Comparison of ENCODE assay signal across 9 mouse cellular contexts in genomic region chr11:31169161-31170051, GRCm38 (mm10). TPM values are rescaled to one million over a fixed set of nuclear protein-coding genes. Genes with fewer than 3 reads are reported as not detected.
DNase-seq lines count a peak whose midpoint lies in the region; ATAC-seq and TF ChIP-seq lines count a peak whose summit lies in the region.
"Had no signal": no experiment of that assay in that cellular context is flagged by ENCODE, and none has a peak within 500 bp of the region (broad histone marks: within the 10 kb centered on the region; RNA-seq: fewer than 3 reads in every experiment).

No protein-coding gene starts in this region.

- H3K27me3 ChIP-seq in embryonic facial prominence, embryonic 15.5 days, result no peaks in the 10 kb centered on the region
- no peaks in the 10 kb centered on the region for H3K27me3 ChIP-seq in hindbrain, embryonic 13.5 days
- H3K27me3 ChIP-seq in limb, embryonic 14.5 days (ENCODE audit: control insufficient read depth, insufficient read depth, low read length), result no peaks in the 10 kb centered on the region
- H3K27me3 ChIP-seq in neural tube, embryonic 11.5 days (ENCODE audit: control insufficient read depth, insufficient read depth, low read length), result no peaks in the 10 kb centered on the region

- H3K9me3 ChIP-seq in embryonic facial prominence, embryonic 15.5 days (replicated peaks), result no peaks in the 10 kb centered on the region
- H3K9me3 ChIP-seq in hindbrain, embryonic 13.5 days, result no peaks in the 10 kb centered on the region
- no peaks in the 10 kb centered on the region for H3K9me3 ChIP-seq in limb, embryonic 14.5 days (ENCODE audit: control insufficient read depth, low read length)
- H3K9me3 ChIP-seq in neural tube, embryonic 11.5 days (ENCODE audit: control insufficient read depth, low read length), result no peaks in the 10 kb centered on the region

- peak overlapping the region; percentile 72 for H3K4me3 ChIP-seq in bone marrow, adult 2 months (replicated peaks; ENCODE audit: control insufficient read depth, low read depth, low read length)
- peak overlapping the region; percentile 47 for H3K4me3 ChIP-seq in embryonic facial prominence, embryonic 15.5 days (replicated peaks)
- H3K4me3 ChIP-seq in hindbrain, embryonic 13.5 days, result peak overlapping the region; percentile 46
- peak overlapping the region; percentile 39 for H3K4me3 ChIP-seq in limb, embryonic 14.5 days (replicated peaks; ENCODE audit: low read length)
- H3K4me3 ChIP-seq in neural tube, embryonic 11.5 days (ENCODE audit: low read depth, low read length), result peak overlapping the region; percentile 30

- H3K4me1 ChIP-seq in bone marrow, adult 2 months (ENCODE audit: control insufficient read depth, insufficient read depth, low read length), result no peaks in the 10 kb centered on the region
- H3K4me1 ChIP-seq in embryonic facial prominence, embryonic 15.5 days, result peaks cover 7% of the 10 kb centered on the region; the same call in 1 of the 2 replicates
- H3K4me1 ChIP-seq in hindbrain, embryonic 13.5 days (replicated peaks), result peaks cover 7% of the 10 kb centered on the region
- H3K4me1 ChIP-seq in limb, embryonic 14.5 days (ENCODE audit: control insufficient read depth, insufficient read depth, low read length), result no peaks in the 10 kb centered on the region
- no peaks in the 10 kb centered on the region for H3K4me1 ChIP-seq in neural tube, embryonic 11.5 days (ENCODE audit: control insufficient read depth, insufficient read depth, low read length)

- WGBS in bone marrow, adult 2 months, result 6% methylated on average over 21 of the region's 21 CpGs
- WGBS in embryonic facial prominence, embryonic 15.5 days, result 1% methylated on average over 21 of the region's 21 CpGs
- 1% methylated on average over 20 of the region's 21 CpGs for WGBS in hindbrain, embryonic 13.5 days
- 8% methylated on average over 21 of the region's 21 CpGs for WGBS in limb, embryonic 14.5 days
- 4% methylated on average over 21 of the region's 21 CpGs for WGBS in neural tube, embryonic 11.5 days

- peak; percentile 70; the same call in 1 of the 2 replicates for ATAC-seq in embryonic facial prominence, embryonic 15.5 days (ENCODE audit: insufficient number of reproducible peaks, low FRiP score, low TSS enrichment, low read depth)
- ATAC-seq in hindbrain, embryonic 13.5 days (ENCODE audit: low FRiP score), result peak; percentile 96
- ATAC-seq in limb, embryonic 14.5 days (ENCODE audit: low FRiP score, low read depth), result peak; percentile 80
- ATAC-seq in neural tube, embryonic 11.5 days (ENCODE audit: insufficient read depth, low FRiP score, low TSS enrichment), result peak; percentile 88
- no peak for ATAC-seq in CD4-positive, CD25-positive, alpha-beta regulatory T cell, adult 4 months

- no peak overlapping the region for H3K9ac ChIP-seq in embryonic facial prominence, embryonic 15.5 days
- H3K9ac ChIP-seq in hindbrain, embryonic 13.5 days, result peak overlapping the region; percentile 44
- H3K9ac ChIP-seq in limb, embryonic 14.5 days (ENCODE audit: low read depth, low read length, severe bottlenecking), result peak overlapping the region; percentile 25; the same call in 1 of the 2 replicates
- H3K9ac ChIP-seq in neural tube, embryonic 11.5 days (ENCODE audit: low read length), result no peak overlapping the region

- no peaks in the 10 kb centered on the region for H3K36me3 ChIP-seq in embryonic facial prominence, embryonic 15.5 days
- H3K36me3 ChIP-seq in hindbrain, embryonic 13.5 days, result no peaks in the 10 kb centered on the region
- no peaks in the 10 kb centered on the region for H3K36me3 ChIP-seq in limb, embryonic 14.5 days (ENCODE audit: control insufficient read depth, insufficient read depth, low read length)
- H3K36me3 ChIP-seq in neural tube, embryonic 11.5 days (ENCODE audit: control insufficient read depth, insufficient read depth, low read length), result no peaks in the 10 kb centered on the region

- TF ChIP-seq CTCF in bone marrow, adult 2 months (IDR thresholded peaks at IDR 0.05; ENCODE audit: control insufficient read depth, insufficient read depth, low read length), result no peak

- TF ChIP-seq POLR2A in bone marrow, adult 2 months (IDR thresholded peaks at IDR 0.05; ENCODE audit: borderline replicate concordance, control insufficient read depth, low read depth, low read length), result no peak
- TF ChIP-seq POLR2A in limb, embryonic 14.5 days (IDR thresholded peaks at IDR 0.05; ENCODE audit: borderline replicate concordance, extremely low read depth, insufficient read depth, insufficient read length), result no peak

- H3K27ac ChIP-seq in bone marrow, adult 2 months (ENCODE audit: control insufficient read depth, insufficient read depth, low read depth, low read length, poor library complexity), result peak overlapping the region; percentile 69
- H3K27ac ChIP-seq in embryonic facial prominence, embryonic 15.5 days (replicated peaks), result no peak overlapping the region
- no peak overlapping the region for H3K27ac ChIP-seq in hindbrain, embryonic 13.5 days
- peak overlapping the region; percentile 2; the same call in 1 of the 2 replicates for H3K27ac ChIP-seq in limb, embryonic 14.5 days (replicated peaks; ENCODE audit: low read depth, low read length)
- no peak overlapping the region for H3K27ac ChIP-seq in neural tube, embryonic 11.5 days (ENCODE audit: low read depth, low read length)

- peak overlapping the region; percentile 59 for H3K4me2 ChIP-seq in embryonic facial prominence, embryonic 15.5 days (replicated peaks)
- H3K4me2 ChIP-seq in hindbrain, embryonic 13.5 days, result peak overlapping the region; percentile 56
- peak overlapping the region; percentile 43 for H3K4me2 ChIP-seq in limb, embryonic 14.5 days (replicated peaks; ENCODE audit: low read depth, low read length, severe bottlenecking)
- H3K4me2 ChIP-seq in neural tube, embryonic 11.5 days (ENCODE audit: low read depth), result peak overlapping the region; percentile 54

- DNase-seq in gastrocnemius, adult 18-20 months (ENCODE audit: low spot score), result peak; percentile 3
- no peak for DNase-seq in gastrocnemius, postnatal 10 days
- DNase-seq in limb, embryonic 14.5 days (ENCODE audit: low spot score), result peak; percentile 47
- DNase-seq in neural tube, embryonic 11.5 days (ENCODE audit: low spot score), result peak; percentile 51

RNA-seq across cellular contexts. Expression of gene Gm17332, which starts 12.9 kb away (rescaled TPM):
- not detected for total RNA-seq in gastrocnemius, adult 18-20 months (2021)
- not detected for total RNA-seq in gastrocnemius, postnatal 10 days (2021)
- polyA plus RNA-seq in bone marrow, adult 2 months (2011; ENCODE audit: insufficient read depth, insufficient read length, low replicate concordance, missing spikeins), result not detected in 2 replicates
- polyA plus RNA-seq in embryonic facial prominence, embryonic 15.5 days (2015; fragmentation: Nextera tagmentation; extraction: Ambion mirVana), result not detected in 2 replicates
- not detected in 2 replicates for polyA plus RNA-seq in hindbrain, embryonic 13.5 days (2015; fragmentation: Nextera tagmentation; extraction: Ambion mirVana)
- not detected in 2 replicates for polyA plus RNA-seq in limb, embryonic 14.5 days (2012; rRNA removed)
- not detected in 2 replicates for polyA plus RNA-seq in limb, embryonic 14.5 days (2014; fragmentation: Nextera tagmentation; extraction: Ambion mirVana)
- not detected in 2 replicates for polyA plus RNA-seq in neural tube, embryonic 11.5 days (2014; fragmentation: Nextera tagmentation; extraction: Ambion mirVana)
- polyA plus RNA-seq in CD4-positive, CD25-positive, alpha-beta regulatory T cell, adult 4 months (2017; shearing (Covaris generic)), result not detected
- total RNA-seq: left cerebral cortex, postnatal 36 days had no signal

Comparison
In these comparisons a context has a peak if more than half of its experiments do, and no peak if none do; other contexts are left out.
1. H3K27ac ChIP-seq: peak in bone marrow, adult 2 months (single experiment) and limb, embryonic 14.5 days (single experiment); none in embryonic facial prominence, embryonic 15.5 days (single experiment), hindbrain, embryonic 13.5 days (single experiment) and neural tube, embryonic 11.5 days (single experiment).
2. H3K9ac ChIP-seq: peak in hindbrain, embryonic 13.5 days (single experiment) and limb, embryonic 14.5 days (single experiment); none in embryonic facial prominence, embryonic 15.5 days (single experiment) and neural tube, embryonic 11.5 days (single experiment).
3. Peak in every context shown above with its lines, with median percentiles within 50 percentile points of each other: H3K4me3 ChIP-seq and H3K4me2 ChIP-seq.